Mouse (Mus musculus): Measurements from ENCODE around the gene Cnn2.

- no peak for TF ChIP-seq TAL1 (IDR thresholded peaks at IDR 0.05; ENCODE audit: low read length)
- TF ChIP-seq GATA1 (IDR thresholded peaks at IDR 0.05; ENCODE audit: low read length): peak; percentile 20; the same call in 1 of the 2 replicates
Measured at GRCm38 (mm10) chr10:79983670-79984069, 4.7 kb upstream of the Cnn2 start.
